1 mouse cellular context compared by ENCODE assay signal in genomic region chr17:26200831-26201705, GRCm38 (mm10).
TF ChIP-seq lines count a peak whose summit lies in the region.

No protein-coding gene starts in this region.

TF ChIP-seq in ES-E14, 5 proteins besides CTCF, POLR2A, EP300 and RAD21 (continued from another document):
- no peak for TF ChIP-seq MAFK (IDR thresholded peaks at IDR 0.05; ENCODE audit: insufficient read depth, low read depth, low read length)
TF ChIP-seq in ES-E14: peak in this region for 0.
